Mouse (Mus musculus) A20 (cell line): ENCODE measurements at regions not wholly inside any gene's neighbourhood (a gene's known extent, or its start where the extent isn't known, plus 50 kb on each side); places are given as distances from the start of the nearest gene placed in this dataset.
"Not testable (repeated sequence)": the region's sequence is repeated elsewhere in the genome, so short reads cannot be mapped to it uniquely, and the experiment has no call there.

Experiments used
- DNase-seq: peaks from one replicate; pipeline ENCODE4 v3.0.0-alpha.2; 2011; ENCODE audit warnings: low read depth, low spot score

DNA sequence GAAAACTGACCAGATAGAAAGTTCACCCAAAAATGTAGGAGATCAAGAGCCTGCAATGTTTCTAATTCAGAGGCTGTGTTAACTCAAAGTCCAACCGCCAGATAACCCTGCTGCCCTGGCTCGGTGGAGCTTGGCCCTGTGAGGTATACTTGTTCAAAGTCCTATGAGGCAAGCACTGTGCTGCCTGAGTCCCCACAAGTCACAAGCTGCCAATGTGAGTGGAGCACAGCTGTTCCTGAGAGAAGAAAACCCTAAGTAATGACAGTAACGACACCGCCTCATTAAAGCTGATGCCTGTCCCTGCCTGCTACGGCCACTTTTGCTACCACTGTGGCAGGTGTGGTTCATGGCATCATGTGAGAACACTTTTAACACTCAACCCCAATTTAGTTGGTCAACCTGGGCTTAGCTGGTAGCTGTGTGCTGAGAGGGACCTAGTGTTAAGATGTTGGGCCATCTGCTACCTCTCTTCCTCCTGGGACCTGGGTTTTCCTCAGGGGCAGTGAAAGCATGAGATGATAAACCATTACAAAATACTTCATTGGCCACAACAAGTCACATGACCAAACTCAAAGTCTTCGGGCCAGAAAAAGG lies 178.2 kb upstream of the Afdn start:
- DNase-seq: no peak

GRCm38 (mm10) chr17:13583475-13584233 lies 176.7 kb upstream of the Afdn start:
- DNase-seq: no peak

- no peak for DNase-seq
These were observed 175.9 kb upstream of the Afdn start for GRCm38 (mm10) chr17:13584394-13584793.

- DNase-seq: not testable (repeated sequence)
These were observed 170.0 kb upstream of the Afdn start for GRCm38 (mm10) chr17:13590240-13590837.
